Mouse (Mus musculus) A20 (cell line): ENCODE data around the gene Ankrd63.

Source experiments
- DNase-seq: peaks from one replicate; pipeline ENCODE4 v3.0.0-alpha.2; 2011; ENCODE audit warnings: low read depth, low spot score

Gene Ankrd63

GRCm38 (mm10) chr2:118703913-118704730 lies at the start of gene Ankrd63:
TSS of gene Ankrd63 (minus strand) at chr2:118703963.
- no peak for DNase-seq

GRCm38 (mm10) chr2:118752792-118753108 lies 49.0 kb upstream of the Ankrd63 start:
- DNase-seq = no peak

- DNase-seq = no peak
Measured at GRCm38 (mm10) chr2:118751896-118752791, 48.4 kb upstream of the Ankrd63 start.

GRCm38 (mm10) chr2:118750476-118750875 lies 46.7 kb upstream of the Ankrd63 start:
- no peak for DNase-seq

- DNase-seq = no peak
Measured at GRCm38 (mm10) chr2:118749341-118749884, 45.6 kb upstream of the Ankrd63 start.

- DNase-seq = no peak
Measured at GRCm38 (mm10) chr2:118747301-118747960, 43.7 kb upstream of the Ankrd63 start.

- DNase-seq = peak; percentile 68
Measured at GRCm38 (mm10) chr2:118745915-118746901, 42.4 kb upstream of the Ankrd63 start.

GRCm38 (mm10) chr2:118745232-118745884 lies 41.6 kb upstream of the Ankrd63 start, which contains the start of gene Inafm2:
TSS of gene Inafm2 (plus strand) at chr2:118745758.
- DNase-seq = peak; percentile 93

- DNase-seq = no peak
Measured at GRCm38 (mm10) chr2:118744621-118745020, 40.9 kb upstream of the Ankrd63 start.

GRCm38 (mm10) chr2:118743261-118743943 lies 39.6 kb upstream of the Ankrd63 start:
- peak; percentile 69 for DNase-seq

- DNase-seq = no peak
Measured at GRCm38 (mm10) chr2:118741183-118741582, 37.4 kb upstream of the Ankrd63 start.

- no peak for DNase-seq
Measured at GRCm38 (mm10) chr2:118740341-118740740, 36.6 kb upstream of the Ankrd63 start.

- no peak for DNase-seq
Measured at GRCm38 (mm10) chr2:118733341-118733740, 29.6 kb upstream of the Ankrd63 start.

GRCm38 (mm10) chr2:118731981-118732380 lies 28.2 kb upstream of the Ankrd63 start:
- no peak for DNase-seq

- DNase-seq = peak; percentile 38
Measured at GRCm38 (mm10) chr2:118730622-118730915, 26.8 kb upstream of the Ankrd63 start.

GRCm38 (mm10) chr2:118729816-118730621 lies 26.3 kb upstream of the Ankrd63 start:
- DNase-seq = no peak

GRCm38 (mm10) chr2:118729194-118729593 lies 25.4 kb upstream of the Ankrd63 start:
- DNase-seq = no peak

GRCm38 (mm10) chr2:118728337-118728736 lies 24.6 kb upstream of the Ankrd63 start, which contains the start of gene Plcb2:
TSS of gene Plcb2 (minus strand) at chr2:118728438.
- DNase-seq = no peak

GRCm38 (mm10) chr2:118727911-118728310 lies 24.1 kb upstream of the Ankrd63 start:
- DNase-seq = no peak
